Mouse (Mus musculus) CH12.LX (cell line): Measurements from ENCODE around the gene Gm34302. TPM values are rescaled to one million over a fixed set of nuclear protein-coding genes. Genes with fewer than 3 reads are reported as not detected.

ENCODE experiments used
- DNase-seq: peaks from one replicate; pipeline ENCODE4 v3.0.0-alpha.2; 2013; ENCODE audit errors: extremely low read depth
- H3K27ac ChIP-seq: 2 replicates; pipeline ENCODE4 v1.5.1; 2012; ENCODE audit warnings: low read depth, mild to moderate bottlenecking, control low read depth, moderate library complexity; ENCODE audit not compliant: insufficient read depth
- H3K27me3 ChIP-seq: replicated peaks from 2 replicates; pipeline ENCODE3; 2012; ENCODE audit warnings: inconsistent platforms
- H3K36me3 ChIP-seq, 2 experiments: replicated peaks in 1 of 2; 2 replicates each; pipeline versions ENCODE3 to v1.6.1; 2012; ENCODE audit warnings: inconsistent platforms in 1 of 2, low read length in 1 of 2, mild to moderate bottlenecking in 1 of 2, mixed read lengths in 1 of 2, moderate library complexity in 1 of 2; ENCODE audit not compliant: control insufficient read depth in 1 of 2, insufficient read depth in 1 of 2
- H3K4me1 ChIP-seq, 2 experiments: 2 replicates each; pipeline ENCODE4 v1.6.1; 2012; ENCODE audit warnings: inconsistent platforms in 1 of 2, moderate library complexity in 1 of 2; ENCODE audit not compliant: insufficient read depth in 2 of 2, control insufficient read depth in 1 of 2
- H3K4me2 ChIP-seq: 2 replicates; pipeline ENCODE4 v1.6.1; 2012; ENCODE audit warnings: low read depth, mild to moderate bottlenecking, control low read depth; ENCODE audit not compliant: poor library complexity, insufficient read depth, severe bottlenecking
- H3K4me3 ChIP-seq, 3 experiments: fragments of 150-350 bp in 1 of 3; sonication (generic) in 1 of 3; replicated peaks in 1 of 3; 2 replicates each; pipeline versions ENCODE3 to v1.5.1; 2011 to 2012; ENCODE audit warnings: low read depth in 2 of 3, low read length in 2 of 3, mild to moderate bottlenecking in 2 of 3, moderate library complexity in 2 of 3, control low read depth in 1 of 3, improper control_type of control experiment in 1 of 3, inconsistent platforms in 1 of 3, mixed read lengths in 1 of 3; ENCODE audit not compliant: poor library complexity in 1 of 3
- H3K79me2 ChIP-seq: replicated peaks from 2 replicates; pipeline ENCODE4 v1.6.1; 2012; ENCODE audit warnings: mild to moderate bottlenecking, moderate library complexity; ENCODE audit not compliant: control insufficient read depth, poor library complexity, insufficient read depth, severe bottlenecking; ENCODE audit errors: extremely low read depth
- H3K9ac ChIP-seq: 2 replicates; pipeline ENCODE4 v1.6.1; 2012; ENCODE audit warnings: low read depth, mild to moderate bottlenecking, control low read depth, moderate library complexity; ENCODE audit not compliant: insufficient read depth
- H3K9me3 ChIP-seq: replicated peaks from 2 replicates; pipeline ENCODE3; 2012; ENCODE audit warnings: low read length, inconsistent platforms, mixed read lengths
- BHLHE40 ChIP-seq: IDR thresholded peaks from 2 replicates; pipeline ENCODE4 v1.6.1; 2011; ENCODE audit warnings: mild to moderate bottlenecking, low read depth, low read length, improper control_type of control experiment
- CTCF ChIP-seq, 2 experiments: IDR thresholded peaks in 1 of 2; conservative IDR thresholded peaks in 1 of 2; 2 replicates each; pipeline ENCODE4 v1.5.1; 2011 to 2012; ENCODE audit warnings: low read depth in 2 of 2, low read length in 2 of 2, improper control_type of control experiment in 1 of 2, inconsistent platforms in 1 of 2, mild to moderate bottlenecking in 1 of 2, moderate library complexity in 1 of 2
- E2F4 ChIP-seq: IDR thresholded peaks from 2 replicates; pipeline ENCODE4 v1.6.1; 2011; ENCODE audit warnings: low read depth, low read length, improper control_type of control experiment; ENCODE audit not compliant: insufficient replicate concordance
- EP300 ChIP-seq: IDR thresholded peaks from 2 replicates; pipeline ENCODE4 v1.6.1; 2011; ENCODE audit warnings: low read length, improper control_type of control experiment
- GABPA ChIP-seq: IDR thresholded peaks from 2 replicates; pipeline ENCODE4 v1.6.1; 2012; ENCODE audit warnings: low read depth, low read length, improper control_type of control experiment, inconsistent platforms; ENCODE audit not compliant: insufficient replicate concordance
- HCFC1 ChIP-seq: IDR thresholded peaks from 2 replicates; pipeline ENCODE4 v1.6.1; 2012; ENCODE audit warnings: low read depth, mild to moderate bottlenecking, inconsistent platforms, low read length, improper control_type of control experiment
- JUN ChIP-seq: IDR thresholded peaks from 2 replicates; pipeline ENCODE4 v1.6.1; 2011; ENCODE audit warnings: low read depth, mild to moderate bottlenecking, low read length, improper control_type of control experiment, moderate library complexity; ENCODE audit not compliant: insufficient read depth
- MAFK ChIP-seq: IDR thresholded peaks from 2 replicates; pipeline ENCODE4 v1.6.1; 2011; ENCODE audit warnings: low read length, improper control_type of control experiment; ENCODE audit not compliant: insufficient replicate concordance
- NRF1 ChIP-seq: IDR thresholded peaks from 2 replicates; pipeline ENCODE4 v1.6.1; 2014; ENCODE audit warnings: low read depth, mild to moderate bottlenecking, inconsistent platforms, low read length, improper control_type of control experiment, moderate library complexity
- POLR2AphosphoS2 ChIP-seq: IDR thresholded peaks from 2 replicates; pipeline ENCODE4 v1.6.1; 2011; ENCODE audit warnings: low read depth, low read length, improper control_type of control experiment
- RAD21 ChIP-seq: IDR thresholded peaks from 2 replicates; pipeline ENCODE4 v1.6.1; 2011; ENCODE audit warnings: low read depth, mild to moderate bottlenecking, low read length, improper control_type of control experiment, moderate library complexity
- SIN3A ChIP-seq: IDR thresholded peaks from 2 replicates; pipeline ENCODE4 v1.6.1; 2012; ENCODE audit warnings: low read length, improper control_type of control experiment, inconsistent platforms
- SMC3 ChIP-seq: IDR thresholded peaks from 2 replicates; pipeline ENCODE4 v1.6.1; 2011; ENCODE audit warnings: low read depth, low read length, improper control_type of control experiment
- TBP ChIP-seq: conservative IDR thresholded peaks from 2 replicates; pipeline ENCODE4 v1.6.1; 2011; ENCODE audit warnings: low read depth, low read length, improper control_type of control experiment
- USF1 ChIP-seq: IDR thresholded peaks from 2 replicates; pipeline ENCODE4 v1.6.1; 2014; ENCODE audit warnings: low read depth, mild to moderate bottlenecking, inconsistent platforms, low read length, improper control_type of control experiment
- USF2 ChIP-seq: conservative IDR thresholded peaks from 2 replicates; pipeline ENCODE4 v1.6.1; 2011; ENCODE audit warnings: low read depth, low read length, improper control_type of control experiment
- ZNF384 ChIP-seq: IDR thresholded peaks from 2 replicates; pipeline ENCODE4 v1.6.1; 2012; ENCODE audit warnings: low read depth, low read length, improper control_type of control experiment, inconsistent platforms
- dilution Hi-C: fragments of 300-500 bp; cut with MboI; formaldehyde crosslinking; loops from 2 replicates; pipeline ENCODE4 v1.14.3; 2020; ENCODE audit warnings: low sequenced_read_pairs; ENCODE audit not compliant: extremely low pct_unique_long_range_greater_than_20kb, extremely low pct_ligation_motif_present
- in situ Hi-C: fragments of 300-500 bp; cut with MboI; formaldehyde crosslinking; loops from 3 replicates; pipeline ENCODE4 v1.14.3; 2019; ENCODE audit warnings: low sequenced_read_pairs, low pct_ligation_motif_present, low pct_unique_long_range_greater_than_20kb, mixed read lengths
- polyA plus RNA-seq: library from polyadenylated mRNA; unstranded; fragments of >175 nt; gene quantifications from 2 replicates; pipeline ENCODE4 v1.2.1, GENCODE M21; 2012; ENCODE audit warnings: low read depth; ENCODE audit not compliant: insufficient read length
- total RNA-seq, 2 experiments: library from RNA; depleted of rRNA; stranded (reverse); fragments of 300-350 nt in 1 of 2; fragments of >200 nt in 1 of 2; gene quantifications; 2 replicates each; pipeline ENCODE4 v1.2.3; 2012 to 2014

Gm34302 gene
- total and polyA plus RNA-seq, 3 experiments: not detected

- no peak for TF ChIP-seq USF1
- TF ChIP-seq HCFC1: no peak
- no peak for TF ChIP-seq CTCF (conservative IDR thresholded peaks at IDR 0.05 in 1 of 2, IDR thresholded peaks at IDR 0.05 in 1 of 2; ENCODE audit: low read depth in 2 of 2, low read length in 2 of 2)
- no peak for TF ChIP-seq GABPA
- no peak for TF ChIP-seq EP300
- TF ChIP-seq RAD21: no peak
- no peak for TF ChIP-seq JUN
- no peak for TF ChIP-seq SIN3A
- TF ChIP-seq TBP: no peak
- no peak for TF ChIP-seq ZNF384
- Histone ChIP-seq H3K9ac (no peak overlapping the region), H3K9me3 (no peaks in the 10 kb centered on the region), H3K79me2 (no peaks in the 10 kb centered on the region), H3K4me2 (no peak overlapping the region), H3K4me1 (no peaks in the 10 kb centered on the region), H3K4me3 (no peak overlapping the region), H3K27ac (no peak overlapping the region), H3K36me3 (no peaks in the 10 kb centered on the region), H3K27me3 (no peaks in the 10 kb centered on the region)
- dilution Hi-C loops: no loop called here
- in situ Hi-C loops: no loop called here
- DNase-seq: no peak
These were observed 27.6 kb upstream of the Gm34302 start for GRCm38 (mm10) chr3:63511316-63511715.

GRCm38 (mm10) chr3:63509484-63509883, 25.8 kb upstream of the Gm34302 start:
- DNase-seq: no peak
- Histone ChIP-seq H3K9me3 (no peaks in the 10 kb centered on the region), H3K79me2 (no peaks in the 10 kb centered on the region), H3K27ac (no peak overlapping the region), H3K9ac (no peak overlapping the region), H3K4me2 (no peak overlapping the region), H3K4me1 (no peaks in the 10 kb centered on the region), H3K4me3 (no peak overlapping the region), H3K36me3 (no peaks in the 10 kb centered on the region), H3K27me3 (no peaks in the 10 kb centered on the region)
- dilution Hi-C loops (no loop called here), in situ Hi-C loops (no loop called here)
- TF ChIP-seq MAFK (no peak), NRF1 (no peak), POLR2AphosphoS2 (no peak), BHLHE40 (no peak), USF2 (no peak), SMC3 (no peak), E2F4 (no peak)
